Mouse (Mus musculus) MEL (cell line): Measurements from ENCODE around the gene Akr1b8. TPM values are rescaled to one million over a fixed set of nuclear protein-coding genes. Genes with fewer than 3 reads are reported as not detected.

Experiments used
- DNase-seq: peaks from one replicate; pipeline ENCODE4 v3.0.0; 2011; ENCODE audit warnings: low read depth, low spot score
- H3K27ac ChIP-seq: 2 replicates; pipeline ENCODE4 v1.5.1; 2012; ENCODE audit warnings: low read depth, mild to moderate bottlenecking, control low read depth, low read length, moderate library complexity; ENCODE audit not compliant: control insufficient read depth
- H3K27me3 ChIP-seq, 2 experiments: fragments of 150-350 bp in 1 of 2; sonication (generic) in 1 of 2; 2 replicates each; pipeline ENCODE4 v1.6.1; 2012; ENCODE audit warnings: low read length in 2 of 2, mild to moderate bottlenecking in 2 of 2, improper control_type of control experiment in 1 of 2, moderate library complexity in 1 of 2; ENCODE audit not compliant: insufficient read depth in 2 of 2, control insufficient read depth in 1 of 2
- H3K36me3 ChIP-seq, 2 experiments: 2 replicates each; pipeline ENCODE4 v1.6.1; 2012 to 2014; ENCODE audit warnings: low read length in 2 of 2, improper control_type of control experiment in 1 of 2, inconsistent platforms in 1 of 2, mild to moderate bottlenecking in 1 of 2; ENCODE audit not compliant: insufficient read depth in 2 of 2, control insufficient read depth in 1 of 2
- H3K4me1 ChIP-seq, 2 experiments: fragments of 150-350 bp in 1 of 2; sonication (generic) in 1 of 2; 2 replicates each; pipeline ENCODE4 v1.6.1; 2012; ENCODE audit warnings: low read length in 2 of 2, improper control_type of control experiment in 1 of 2, mild to moderate bottlenecking in 1 of 2; ENCODE audit not compliant: insufficient read depth in 2 of 2, control insufficient read depth in 1 of 2
- H3K4me3 ChIP-seq, 2 experiments: fragments of 150-350 bp in 1 of 2; sonication (generic) in 1 of 2; 2 replicates each; pipeline ENCODE4 v1.5.1; 2012; ENCODE audit warnings: low read depth in 2 of 2, low read length in 2 of 2, mild to moderate bottlenecking in 2 of 2, moderate library complexity in 2 of 2, control low read depth in 1 of 2, improper control_type of control experiment in 1 of 2; ENCODE audit not compliant: control insufficient read depth in 1 of 2, insufficient read depth in 1 of 2
- H3K79me2 ChIP-seq: 2 replicates; pipeline ENCODE4 v1.6.1; 2012; ENCODE audit warnings: mild to moderate bottlenecking, low read length, moderate library complexity; ENCODE audit not compliant: control insufficient read depth, poor library complexity, insufficient read depth
- H3K9ac ChIP-seq: 2 replicates; pipeline ENCODE4 v1.6.1; 2012; ENCODE audit warnings: low read depth, mild to moderate bottlenecking, control low read depth, low read length, moderate library complexity; ENCODE audit not compliant: control insufficient read depth, poor library complexity, severe bottlenecking
- H3K9me3 ChIP-seq: fragments of 150-350 bp; sonication (generic); replicated peaks from 2 replicates; pipeline ENCODE4 v1.6.1; 2012; ENCODE audit warnings: mild to moderate bottlenecking, low read length, improper control_type of control experiment, moderate library complexity; ENCODE audit not compliant: insufficient read depth
- BHLHE40 ChIP-seq: IDR thresholded peaks from 2 replicates; pipeline ENCODE4 v1.6.1; 2012; ENCODE audit warnings: low read depth, mild to moderate bottlenecking, inconsistent platforms, low read length, improper control_type of control experiment, borderline replicate concordance
- CTCF ChIP-seq, 3 experiments: IDR thresholded peaks in 2 of 3; conservative IDR thresholded peaks in 1 of 3; 2 replicates each; pipeline ENCODE4 v1.5.1; 2011 to 2012; ENCODE audit warnings: low read length in 3 of 3, low read depth in 2 of 3, mild to moderate bottlenecking in 2 of 3, improper control_type of control experiment in 1 of 3, inconsistent platforms in 1 of 3, mixed read lengths in 1 of 3, moderate library complexity in 1 of 3; ENCODE audit not compliant: control insufficient read depth in 1 of 3, insufficient read depth in 1 of 3, poor library complexity in 1 of 3, severe bottlenecking in 1 of 3
- E2F4 ChIP-seq: IDR thresholded peaks from 2 replicates; pipeline ENCODE4 v1.6.1; 2011; ENCODE audit warnings: low read depth, low read length, improper control_type of control experiment, borderline replicate concordance
- ELF1 ChIP-seq: IDR thresholded peaks from 2 replicates; pipeline ENCODE4 v1.6.1; 2014; ENCODE audit warnings: low read depth, mild to moderate bottlenecking, inconsistent platforms, low read length, improper control_type of control experiment, moderate library complexity
- EP300 ChIP-seq, 2 experiments: IDR thresholded peaks; 2 replicates each; pipeline ENCODE4 v1.6.1; 2011; ENCODE audit warnings: improper control_type of control experiment in 2 of 2, low read length in 2 of 2, low read depth in 1 of 2, mild to moderate bottlenecking in 1 of 2
- ETS1 ChIP-seq: IDR thresholded peaks from 2 replicates; pipeline ENCODE4 v1.6.1; 2012; ENCODE audit warnings: low read depth, mild to moderate bottlenecking, inconsistent platforms, low read length, improper control_type of control experiment, moderate library complexity
- JUND ChIP-seq: IDR thresholded peaks from 2 replicates; pipeline ENCODE4 v1.6.1; 2011; ENCODE audit warnings: low read depth, mild to moderate bottlenecking, improper control_type of control experiment, low read length
- NELFE ChIP-seq: IDR thresholded peaks from 2 replicates; pipeline ENCODE4 v1.6.1; 2011; ENCODE audit warnings: low read depth, low read length, improper control_type of control experiment
- POLR2AphosphoS2 ChIP-seq: IDR thresholded peaks from 2 replicates; pipeline ENCODE4 v1.6.1; 2011; ENCODE audit warnings: low read length, improper control_type of control experiment
- POLR2AphosphoS5 ChIP-seq: IDR thresholded peaks from 2 replicates; pipeline ENCODE4 v1.6.1; 2012; ENCODE audit warnings: low read depth, borderline replicate concordance, mild to moderate bottlenecking, inconsistent platforms, low read length, moderate library complexity, mixed read lengths
- SIN3A ChIP-seq: IDR thresholded peaks from 2 replicates; pipeline ENCODE4 v1.6.1; 2012; ENCODE audit warnings: low read length, improper control_type of control experiment, inconsistent platforms
- SMC3 ChIP-seq: IDR thresholded peaks from 2 replicates; pipeline ENCODE4 v1.6.1; 2011; ENCODE audit warnings: low read depth, low read length, improper control_type of control experiment
- TAL1 ChIP-seq: IDR thresholded peaks from 2 replicates; pipeline ENCODE4 v1.6.1; 2012; ENCODE audit warnings: mild to moderate bottlenecking, inconsistent platforms, low read length, moderate library complexity, mixed read lengths
- TBP ChIP-seq: IDR thresholded peaks from 2 replicates; pipeline ENCODE4 v1.8.0; 2011; ENCODE audit warnings: low read depth, low read length, improper control_type of control experiment
- UBTF ChIP-seq: IDR thresholded peaks from 2 replicates; pipeline ENCODE4 v1.6.1; 2012; ENCODE audit warnings: low read depth, mild to moderate bottlenecking, inconsistent platforms, low read length, improper control_type of control experiment, moderate library complexity, borderline replicate concordance; ENCODE audit not compliant: insufficient read depth
- USF1 ChIP-seq: IDR thresholded peaks from 2 replicates; pipeline ENCODE4 v1.6.1; 2014; ENCODE audit warnings: low read depth, mild to moderate bottlenecking, inconsistent platforms, low read length, improper control_type of control experiment, moderate library complexity
- ZKSCAN1 ChIP-seq: IDR thresholded peaks from 2 replicates; pipeline ENCODE4 v1.6.1; 2012; ENCODE audit warnings: low read depth, mild to moderate bottlenecking, inconsistent platforms, low read length, improper control_type of control experiment, moderate library complexity
- ZNF384 ChIP-seq: IDR thresholded peaks from 2 replicates; pipeline ENCODE4 v1.6.1; 2012; ENCODE audit warnings: low read depth, mild to moderate bottlenecking, inconsistent platforms, low read length, improper control_type of control experiment
- polyA plus RNA-seq, 2 experiments: library from polyadenylated mRNA; stranded (reverse) in 1 of 2; unstranded in 1 of 2; fragments of >175 nt in 1 of 2; fragments of >200 nt in 1 of 2; gene quantifications; 2 replicates each; pipeline versions ENCODE4 v1.2.1 to v1.2.4; 2012; ENCODE audit warnings: low replicate concordance in 2 of 2, low read depth in 1 of 2; ENCODE audit not compliant: insufficient read length in 2 of 2, insufficient read depth in 1 of 2, missing spikeins in 1 of 2
- total RNA-seq: library from RNA; depleted of rRNA; stranded (reverse); fragments of 300-350 nt; gene quantifications from 2 replicates; pipeline ENCODE4 v1.2.3, GENCODE M21; 2012

Akr1b8 gene
- total and polyA plus RNA-seq, 3 experiments: not detected

DNA sequence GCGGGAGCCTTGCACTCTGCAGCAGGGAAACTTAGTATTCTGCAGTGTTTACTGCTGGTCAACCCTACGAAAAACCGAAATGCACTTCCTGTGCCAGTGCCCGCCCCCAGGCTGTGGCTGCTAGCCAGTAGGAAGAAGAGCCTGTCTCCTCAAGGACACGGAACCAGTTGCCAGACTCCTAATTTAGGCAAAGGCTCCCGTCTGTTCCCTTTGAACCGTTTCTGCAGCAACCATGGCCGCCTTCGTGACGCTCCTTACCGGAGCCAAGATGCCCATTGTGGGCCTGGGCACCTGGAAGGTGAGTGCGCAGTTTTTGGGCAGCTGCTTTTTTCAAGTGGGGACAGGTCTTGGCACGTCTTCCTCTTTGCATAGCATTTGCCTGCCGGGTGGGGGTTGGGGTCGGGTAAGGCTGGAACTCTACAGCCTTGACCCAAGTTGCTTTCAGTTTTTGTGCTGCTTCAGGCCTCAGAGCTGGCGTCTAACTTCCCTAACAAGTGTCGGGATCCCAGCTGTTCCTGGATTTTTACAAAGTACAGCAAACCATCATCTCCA lies 30.3 kb downstream of the Akr1b8 start, which contains the start of gene Akr1b10 (continued):
- TF ChIP-seq USF1: no peak
- no peak for TF ChIP-seq POLR2AphosphoS2
- TF ChIP-seq EP300 (IDR thresholded peaks at IDR 0.05; ENCODE audit: low read depth in 1 of 2, low read length in 2 of 2): no peak
- TF ChIP-seq NELFE: 0 out of 2 replicates have a peak, but pooled peaks have one; percentile 28
- peak; percentile 16; the same call in 1 of the 2 replicates for TF ChIP-seq SIN3A
- TF ChIP-seq ZKSCAN1: no peak
- no peak for TF ChIP-seq ETS1
- no peak for TF ChIP-seq SMC3
- no peak for TF ChIP-seq E2F4
- peak; percentile 64 for TF ChIP-seq ELF1
- no peak for TF ChIP-seq POLR2AphosphoS5
- TF ChIP-seq TBP: 0 out of 2 replicates have a peak, but pooled peaks have one; percentile 19
- TF ChIP-seq ZNF384: no peak
- TF ChIP-seq JUND: no peak
- TF ChIP-seq UBTF: no peak
- TF ChIP-seq CTCF (IDR thresholded peaks at IDR 0.05 in 2 of 3, conservative IDR thresholded peaks at IDR 0.05 in 1 of 3; ENCODE audit: control insufficient read depth in 1 of 3, insufficient read depth in 1 of 3, low read depth in 2 of 3, low read length in 3 of 3, poor library complexity in 1 of 3, severe bottlenecking in 1 of 3): no peak
- TF ChIP-seq TAL1: no peak

- DNase-seq: peak; percentile 51
- Histone ChIP-seq H3K27ac (no peak overlapping the region; the same call in 1 of the 2 replicates), H3K4me1 (no peaks in the 10 kb centered on the region), H3K36me3 (no peaks in the 10 kb centered on the region), H3K79me2 (no peaks in the 10 kb centered on the region), H3K9ac (peak overlapping the region; percentile 51), H3K4me3 (peak overlapping the region; percentile 66 to 69), H3K27me3 (peaks cover 0 to 1% of the 10 kb centered on the region in 2 experiments; a peak in 1 of 4 replicates), H3K9me3 (no peaks in the 10 kb centered on the region)
- TF ChIP-seq TBP (no peak), BHLHE40 (peak; percentile 22; the same call in 1 of the 2 replicates)
Observed at GRCm38 (mm10) chr6:34384701-34385370, 30.9 kb downstream of the Akr1b8 start.
